Mouse (Mus musculus) embryonic facial prominence, embryonic 12.5 days (tissue): ENCODE results near the gene Atp5d. TPM values are rescaled to one million over a fixed set of nuclear protein-coding genes. Genes with fewer than 3 reads are reported as not detected.

Source experiments
- ATAC-seq: fragments of 200-750 bp; cut with Nextera tagmentation; 2 replicates; pipeline ENCODE4 v1.8.0; 2017; ENCODE audit not compliant: insufficient number of reproducible peaks, insufficient read depth, low FRiP score, low TSS enrichment
- H3K27ac ChIP-seq: fragments of 300-500 bp; sonication (generic); 2 replicates; pipeline ENCODE4 v1.5.1; 2016; ENCODE audit warnings: mild to moderate bottlenecking
- H3K27me3 ChIP-seq: fragments of 300-500 bp; sonication (generic); 2 replicates; pipeline ENCODE4 v1.6.1; 2016; ENCODE audit warnings: mild to moderate bottlenecking, moderate library complexity
- H3K36me3 ChIP-seq: fragments of 300-500 bp; sonication (generic); 2 replicates; pipeline ENCODE4 v1.6.1; 2016; ENCODE audit warnings: mild to moderate bottlenecking
- H3K4me1 ChIP-seq: fragments of 300-500 bp; sonication (generic); 2 replicates; pipeline ENCODE4 v1.6.1; 2016
- H3K4me2 ChIP-seq: fragments of 300-500 bp; sonication (generic); replicated peaks from 2 replicates; pipeline ENCODE4 v1.6.1; 2016; ENCODE audit warnings: mild to moderate bottlenecking, moderate library complexity
- H3K4me3 ChIP-seq: fragments of 300-500 bp; sonication (generic); 2 replicates; pipeline ENCODE4 v1.5.1; 2016; ENCODE audit warnings: mild to moderate bottlenecking
- H3K9ac ChIP-seq: fragments of 300-500 bp; sonication (generic); 2 replicates; pipeline ENCODE4 v1.6.1; 2016; ENCODE audit warnings: mild to moderate bottlenecking, moderate library complexity
- H3K9me3 ChIP-seq: fragments of 300-500 bp; sonication (generic); 2 replicates; pipeline ENCODE4 v1.6.1; 2016; ENCODE audit warnings: mild to moderate bottlenecking, moderate library complexity
- WGBS: fragments of 180-500 bp; shearing (Covaris S2); methylation state at CpG from one replicate; pipeline ENCODE4 v1.1.7; 2016; 5-methylcytosine and 5-hydroxymethylcytosine counted together
- polyA plus RNA-seq: library from polyadenylated mRNA; unstranded; fragments of >200 nt; fragmentation: Nextera tagmentation; extraction: Ambion mirVana; gene quantifications from 2 replicates; pipeline ENCODE4 v1.2.1, GENCODE M21; 2016

Atp5d gene
- polyA plus RNA-seq, 1 experiment from 2014 or later, result 457 TPM

GRCm38 (mm10) chr10:80157141-80157929, 18.9 kb downstream of the Atp5d start:
- 63% methylated on average over 15 of the region's 15 CpGs for WGBS
- no peaks in the 10 kb centered on the region for H3K27me3 ChIP-seq
- no peak overlapping the region for H3K4me3 ChIP-seq
- no peak overlapping the region for H3K4me2 ChIP-seq
- H3K4me1 ChIP-seq, result peaks cover 91% of the 10 kb centered on the region
- peaks cover 54% of the 10 kb centered on the region for H3K36me3 ChIP-seq
- ATAC-seq, result no peak
- peak overlapping the region; percentile 63 for H3K27ac ChIP-seq
- no peaks in the 10 kb centered on the region for H3K9me3 ChIP-seq
- H3K9ac ChIP-seq, result 0 out of 2 replicates have a peak overlapping the region, but pooled peaks have one; percentile 27

- Histone ChIP-seq H3K4me3 (peak overlapping the region; percentile 39; the same call in 1 of the 2 replicates), H3K4me2 (peak overlapping the region; percentile 62), H3K36me3 (peaks cover 43% of the 10 kb centered on the region), H3K4me1 (peaks cover 85% of the 10 kb centered on the region), H3K9me3 (no peaks in the 10 kb centered on the region), H3K27ac (peak overlapping the region; percentile 91), H3K9ac (no peak overlapping the region), H3K27me3 (no peaks in the 10 kb centered on the region)
- no peak for ATAC-seq
- 9% methylated on average over 18 of the region's 18 CpGs for WGBS
Measured at GRCm38 (mm10) chr10:80158307-80158986, 20.0 kb downstream of the Atp5d start.

GRCm38 (mm10) chr10:80159021-80159560, 20.7 kb downstream of the Atp5d start:
- Histone ChIP-seq H3K4me1 (peaks cover 78% of the 10 kb centered on the region), H3K4me2 (peak overlapping the region; percentile 62), H3K27ac (peak overlapping the region; percentile 91), H3K9ac (peak overlapping the region; percentile 7; the same call in 1 of the 2 replicates), H3K36me3 (peaks cover 36% of the 10 kb centered on the region), H3K27me3 (no peaks in the 10 kb centered on the region), H3K4me3 (peak overlapping the region; percentile 39), H3K9me3 (no peaks in the 10 kb centered on the region)
- no peak for ATAC-seq
- 6% methylated on average over 12 of the region's 12 CpGs for WGBS

- Histone ChIP-seq H3K9ac (peak overlapping the region; percentile 7; the same call in 1 of the 2 replicates), H3K4me1 (peaks cover 77% of the 10 kb centered on the region), H3K36me3 (peaks cover 29% of the 10 kb centered on the region), H3K4me3 (peak overlapping the region; percentile 39), H3K9me3 (no peaks in the 10 kb centered on the region), H3K27ac (peak overlapping the region; percentile 93), H3K27me3 (no peaks in the 10 kb centered on the region), H3K4me2 (peak overlapping the region; percentile 62)
- under 1% methylated on average over 55 of the region's 55 CpGs for WGBS
- peak; percentile 67 for ATAC-seq
Measured at GRCm38 (mm10) chr10:80159561-80160454, 21.4 kb downstream of the Atp5d start.

- H3K4me1 ChIP-seq, result peaks cover 75% of the 10 kb centered on the region
- peak overlapping the region; percentile 93 for H3K27ac ChIP-seq
- no peaks in the 10 kb centered on the region for H3K9me3 ChIP-seq
- peak overlapping the region; percentile 62 for H3K4me2 ChIP-seq
- peak overlapping the region; percentile 39 for H3K4me3 ChIP-seq
- peaks cover 20% of the 10 kb centered on the region for H3K36me3 ChIP-seq
- no peak for ATAC-seq
- H3K9ac ChIP-seq, result peak overlapping the region; percentile 45
- H3K27me3 ChIP-seq, result no peaks in the 10 kb centered on the region
- 2% methylated on average over 33 of the region's 33 CpGs for WGBS
Measured at GRCm38 (mm10) chr10:80160455-80161371, 22.3 kb downstream of the Atp5d start.

GRCm38 (mm10) chr10:80161522-80162242, 23.2 kb downstream of the Atp5d start:
- ATAC-seq, result no peak
- Histone ChIP-seq H3K4me2 (peak overlapping the region; percentile 62), H3K9me3 (no peaks in the 10 kb centered on the region), H3K4me1 (peaks cover 69% of the 10 kb centered on the region), H3K36me3 (peaks cover 11% of the 10 kb centered on the region), H3K27me3 (no peaks in the 10 kb centered on the region), H3K9ac (peak overlapping the region; percentile 45), H3K27ac (peak overlapping the region; percentile 93), H3K4me3 (peak overlapping the region; percentile 39)
- 11% methylated on average over 6 of the region's 7 CpGs for WGBS

- whole genome bisulfite sequencing, result 58% methylated on average over 3 of the region's 3 CpGs
- ATAC-seq, result no peak
- peak overlapping the region; percentile 45; the same call in 1 of the 2 replicates for H3K9ac ChIP-seq
- H3K36me3 ChIP-seq, result peaks cover 5% of the 10 kb centered on the region
- no peak overlapping the region for H3K4me3 ChIP-seq
- H3K4me2 ChIP-seq, result peak overlapping the region; percentile 62; the same call in 1 of the 2 replicates
- H3K27me3 ChIP-seq, result no peaks in the 10 kb centered on the region
- peaks cover 67% of the 10 kb centered on the region for H3K4me1 ChIP-seq
- peak overlapping the region; percentile 93 for H3K27ac ChIP-seq
- H3K9me3 ChIP-seq, result no peaks in the 10 kb centered on the region
Measured at GRCm38 (mm10) chr10:80162243-80162608, 23.8 kb downstream of the Atp5d start.

- 55% methylated on average over 6 of the region's 6 CpGs for WGBS
- H3K4me2 ChIP-seq, result no peak overlapping the region
- H3K27me3 ChIP-seq, result no peaks in the 10 kb centered on the region
- H3K9me3 ChIP-seq, result no peaks in the 10 kb centered on the region
- H3K9ac ChIP-seq, result no peak overlapping the region
- no peak overlapping the region for H3K4me3 ChIP-seq
- H3K4me1 ChIP-seq, result peaks cover 64% of the 10 kb centered on the region
- ATAC-seq, result no peak
- H3K27ac ChIP-seq, result no peak overlapping the region; the same call in 1 of the 2 replicates
- no peaks in the 10 kb centered on the region for H3K36me3 ChIP-seq
Measured at GRCm38 (mm10) chr10:80162716-80163299, 24.4 kb downstream of the Atp5d start.

GRCm38 (mm10) chr10:80163721-80164120, 25.3 kb downstream of the Atp5d start:
- H3K27ac ChIP-seq, result no peak overlapping the region
- no peak for ATAC-seq
- no peak overlapping the region for H3K9ac ChIP-seq
- H3K4me2 ChIP-seq, result no peak overlapping the region
- H3K4me1 ChIP-seq, result peaks cover 59% of the 10 kb centered on the region
- H3K9me3 ChIP-seq, result no peaks in the 10 kb centered on the region
- no peaks in the 10 kb centered on the region for H3K27me3 ChIP-seq
- 70% methylated on average over 8 of the region's 8 CpGs for WGBS
- no peak overlapping the region for H3K4me3 ChIP-seq
- no peaks in the 10 kb centered on the region for H3K36me3 ChIP-seq
